Mouse (Mus musculus) ES-E14 (cell line): ENCODE results near the gene Marveld2. TPM values are rescaled to one million over a fixed set of nuclear protein-coding genes. Genes with fewer than 3 reads are reported as not detected.

Experiments used
- DNase-seq: peaks from one replicate; pipeline ENCODE4 v3.0.0-alpha.2; 2013; ENCODE audit warnings: low read depth, low spot score
- H3K27ac ChIP-seq: 2 replicates; pipeline ENCODE4 v1.5.1; 2012; ENCODE audit warnings: low read depth, mild to moderate bottlenecking, low read length, moderate library complexity, mixed read lengths; ENCODE audit not compliant: poor library complexity, insufficient read depth, severe bottlenecking
- H3K36me3 ChIP-seq: 2 replicates; pipeline ENCODE4 v1.6.1; 2012; ENCODE audit warnings: mild to moderate bottlenecking, low read length, moderate library complexity, mixed read lengths; ENCODE audit not compliant: control insufficient read depth, poor library complexity, insufficient read depth, severe bottlenecking
- H3K4me1 ChIP-seq, 2 experiments: fragments of 150-350 bp in 1 of 2; sonication (generic) in 1 of 2; 2 replicates each; pipeline ENCODE4 v1.6.1; 2012; ENCODE audit warnings: low read length in 2 of 2, mild to moderate bottlenecking in 1 of 2, mixed read lengths in 1 of 2; ENCODE audit not compliant: control insufficient read depth in 2 of 2, insufficient read depth in 2 of 2, poor library complexity in 1 of 2
- H3K4me3 ChIP-seq, 2 experiments: fragments of 150-350 bp in 1 of 2; sonication (generic) in 1 of 2; 2 replicates each; pipeline ENCODE4 v1.5.1; 2012; ENCODE audit warnings: low read length in 2 of 2, low read depth in 1 of 2, mild to moderate bottlenecking in 1 of 2, mixed read lengths in 1 of 2; ENCODE audit not compliant: insufficient read depth in 1 of 2, poor library complexity in 1 of 2, severe bottlenecking in 1 of 2
- H3K9ac ChIP-seq: 2 replicates; pipeline ENCODE4 v1.6.1; 2012; ENCODE audit warnings: low read depth, mild to moderate bottlenecking, low read length, mixed read lengths; ENCODE audit not compliant: poor library complexity, insufficient read depth, severe bottlenecking
- H3K9me3 ChIP-seq: fragments of 150-350 bp; sonication (generic); 2 replicates; pipeline ENCODE4 v1.6.1; 2012; ENCODE audit warnings: low read depth, mild to moderate bottlenecking, low read length; ENCODE audit not compliant: control insufficient read depth, insufficient read depth
- CHD2 ChIP-seq: IDR thresholded peaks from 2 replicates; pipeline ENCODE4 v1.6.1; 2014; ENCODE audit warnings: mild to moderate bottlenecking, low read depth, low read length, inconsistent platforms
- HCFC1 ChIP-seq: IDR thresholded peaks from 2 replicates; pipeline ENCODE4 v1.6.1; 2012; ENCODE audit warnings: low read length, inconsistent platforms, borderline replicate concordance; ENCODE audit not compliant: insufficient read depth
- MAFK ChIP-seq: IDR thresholded peaks from 2 replicates; pipeline ENCODE4 v1.6.1; 2014; ENCODE audit warnings: mild to moderate bottlenecking, low read depth, low read length, inconsistent platforms; ENCODE audit not compliant: insufficient read depth
- ZC3H11A ChIP-seq: IDR thresholded peaks from 2 replicates; pipeline ENCODE4 v1.6.1; 2012; ENCODE audit warnings: low read depth, mild to moderate bottlenecking, inconsistent platforms, low read length, borderline replicate concordance
- ZNF384 ChIP-seq: IDR thresholded peaks from 2 replicates; pipeline ENCODE4 v1.6.1; 2012; ENCODE audit warnings: low read depth, low read length, inconsistent platforms
- in situ Hi-C, 2 experiments: fragments of 600-800 bp; cut with MboI; formaldehyde crosslinking; loops; one replicate each; pipeline ENCODE4 v1.15.1; 2025; ENCODE audit warnings: low sequenced_read_pairs in 2 of 2, inconsistent platforms in 1 of 2; ENCODE audit not compliant: unreplicated experiment in 2 of 2
- total RNA-seq: library from RNA; depleted of rRNA; stranded (reverse); fragments of 300-350 nt; gene quantifications from 2 replicates; pipeline ENCODE4 v1.2.3, GENCODE M21; 2012

Marveld2 gene
- total RNA-seq, 1 experiment: 2.5 TPM

DNA sequence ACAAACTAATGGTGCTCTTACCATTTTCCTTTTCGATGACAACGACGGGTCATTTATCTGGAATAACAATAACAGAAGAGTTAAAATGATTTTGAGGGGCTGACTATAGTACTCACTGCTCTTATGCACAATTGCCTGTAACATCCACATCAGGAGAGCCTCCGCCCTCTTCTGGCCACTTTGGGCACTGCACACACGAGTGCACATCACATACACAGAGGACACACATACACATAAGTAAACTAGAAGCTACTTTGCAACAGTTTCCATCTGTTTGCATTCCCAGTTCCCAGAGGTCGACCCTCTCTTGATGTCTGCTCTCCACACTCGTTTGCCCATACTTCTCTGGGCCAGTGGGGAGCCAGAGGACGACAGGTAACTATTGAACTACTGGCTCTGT lies 9.0 kb downstream of the Marveld2 start:
- Histone ChIP-seq H3K4me3 (no peak overlapping the region), H3K36me3 (no peaks in the 10 kb centered on the region), H3K4me1 (peaks cover 0 to 3% of the 10 kb centered on the region in 2 experiments; a peak in 1 of 4 replicates), H3K9ac (no peak overlapping the region), H3K27ac (no peak overlapping the region), H3K9me3 (no peaks in the 10 kb centered on the region)
- in situ Hi-C loops: no loop called here
- DNase-seq: no peak
- no peak for TF ChIP-seq ZC3H11A
- no peak for TF ChIP-seq HCFC1
- TF ChIP-seq ZNF384: no peak
- no peak for TF ChIP-seq CHD2
- no peak for TF ChIP-seq MAFK

DNA sequence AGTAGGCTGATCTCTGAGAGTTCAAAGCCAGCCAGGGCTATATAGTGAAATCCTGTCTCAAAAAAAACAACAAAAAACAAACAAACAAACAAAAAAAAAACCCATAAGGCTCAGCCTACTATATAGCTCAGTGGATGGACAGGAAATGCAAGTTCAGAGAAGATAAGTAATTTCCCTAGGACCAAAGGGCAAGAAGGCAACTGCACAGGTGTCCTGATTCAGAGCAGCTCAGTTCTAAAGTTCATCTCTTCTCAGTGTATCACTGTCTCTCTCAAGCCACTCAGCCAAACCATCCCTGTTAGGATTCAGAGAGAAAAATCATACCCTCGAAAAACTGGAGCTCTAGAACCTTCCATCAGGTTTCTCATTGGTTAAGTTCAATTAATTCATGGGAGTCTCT lies 10.9 kb downstream of the Marveld2 start:
- no peak overlapping the region for H3K4me3 ChIP-seq
- in situ Hi-C loops: no loop called here
- H3K36me3 ChIP-seq: no peaks in the 10 kb centered on the region
- no peaks in the 10 kb centered on the region for H3K9me3 ChIP-seq
- no peak overlapping the region for H3K9ac ChIP-seq
- TF ChIP-seq HCFC1 (no peak), MAFK (no peak), ZNF384 (no peak), CHD2 (no peak), ZC3H11A (no peak)
- DNase-seq: no peak
- H3K27ac ChIP-seq: no peak overlapping the region
- H3K4me1 ChIP-seq: peaks cover 0 to 2% of the 10 kb centered on the region in 2 experiments; a peak in 1 of 4 replicates

DNA sequence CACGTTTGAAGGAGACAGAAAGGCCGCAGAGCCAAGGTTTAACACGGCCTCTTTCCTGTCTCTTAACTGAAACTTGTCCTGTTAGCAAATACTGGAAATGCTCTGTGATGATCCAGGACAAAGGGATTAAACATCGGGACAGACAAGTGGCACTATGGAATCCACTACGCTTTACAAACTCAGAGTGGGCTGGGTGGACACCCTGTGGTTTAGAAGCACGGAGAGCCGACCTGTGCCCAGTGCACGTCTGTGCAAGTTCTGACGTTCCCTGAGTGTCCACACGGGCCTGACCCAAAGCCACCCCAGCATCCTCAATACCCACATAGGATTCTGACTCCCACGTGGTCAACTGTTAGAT lies 13.1 kb downstream of the Marveld2 start:
- Histone ChIP-seq H3K36me3 (no peaks in the 10 kb centered on the region), H3K4me3 (no peak overlapping the region), H3K27ac (no peak overlapping the region), H3K9me3 (no peaks in the 10 kb centered on the region), H3K4me1 (peaks cover 0 to 6% of the 10 kb centered on the region in 2 experiments; a peak in 1 of 4 replicates), H3K9ac (no peak overlapping the region)
- in situ Hi-C loops: no loop called here
- no peak for DNase-seq
- TF ChIP-seq MAFK (no peak), HCFC1 (no peak), CHD2 (no peak), ZC3H11A (no peak), ZNF384 (no peak)

DNA sequence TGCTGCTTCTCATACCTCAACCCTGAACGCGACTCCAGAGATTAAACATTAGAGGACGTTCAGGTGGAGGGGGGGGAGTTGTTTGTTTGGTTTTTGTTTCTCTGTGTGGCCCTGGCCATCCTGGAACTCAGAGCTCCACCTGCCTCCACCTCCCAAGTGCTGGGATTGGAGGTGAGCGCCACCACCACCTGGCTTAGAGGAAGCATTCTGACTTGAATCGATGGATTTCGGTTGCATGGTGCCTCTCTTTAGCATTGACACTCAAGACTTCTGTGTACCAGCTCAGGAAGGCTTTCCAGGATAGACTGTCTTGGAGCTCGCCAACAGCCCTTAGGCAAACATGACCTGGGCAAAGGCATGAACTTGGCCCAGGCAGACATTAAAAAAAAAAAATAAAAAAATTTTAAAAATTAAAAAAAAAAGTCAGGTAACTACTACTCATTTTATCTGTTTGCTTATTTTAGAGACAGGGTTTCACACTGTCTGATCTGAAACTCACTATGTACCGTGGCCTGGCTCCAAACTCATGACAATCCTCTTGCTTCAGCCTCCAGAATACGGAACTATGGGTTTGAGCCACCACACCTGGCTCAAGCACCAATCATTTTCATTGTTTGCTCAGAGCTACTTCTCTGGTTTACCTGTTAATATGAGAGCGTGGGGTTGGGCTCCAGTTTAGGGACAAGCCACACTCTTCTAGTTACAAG lies 13.6 kb downstream of the Marveld2 start:
- H3K9ac ChIP-seq: no peak overlapping the region
- no peaks in the 10 kb centered on the region for H3K9me3 ChIP-seq
- in situ Hi-C loops: no loop called here
- TF ChIP-seq CHD2 (no peak), HCFC1 (no peak), ZC3H11A (no peak), ZNF384 (no peak), MAFK (no peak)
- no peaks in the 10 kb centered on the region for H3K36me3 ChIP-seq
- no peak overlapping the region for H3K4me3 ChIP-seq
- peaks cover 0 to 6% of the 10 kb centered on the region in 2 experiments; a peak in 1 of 4 replicates for H3K4me1 ChIP-seq
- no peak for DNase-seq
- H3K27ac ChIP-seq: no peak overlapping the region
